Mouse (Mus musculus) stomach, embryonic 14.5 days (tissue): Measurements from ENCODE around the gene Stard13. TPM values are rescaled to one million over a fixed set of nuclear protein-coding genes. Genes with fewer than 3 reads are reported as not detected.

Source experiments
- ATAC-seq: fragments of 200-750 bp; cut with Nextera tagmentation; 2 replicates; pipeline ENCODE4 v1.8.0; 2017; ENCODE audit warnings: low read depth, moderate TSS enrichment; ENCODE audit not compliant: insufficient number of reproducible peaks, insufficient read depth, low FRiP score
- H3K27ac ChIP-seq: fragments of 300-500 bp; sonication (generic); 2 replicates; pipeline ENCODE4 v1.5.1; 2014; ENCODE audit warnings: mild to moderate bottlenecking, low read length, moderate library complexity, mixed read lengths
- H3K27me3 ChIP-seq: fragments of 300-500 bp; sonication (generic); 2 replicates; pipeline ENCODE4 v1.6.1; 2014; ENCODE audit warnings: low read length, control low read depth, mixed read lengths; ENCODE audit not compliant: control insufficient read depth, insufficient read depth
- H3K36me3 ChIP-seq: fragments of 300-500 bp; sonication (generic); 2 replicates; pipeline ENCODE4 v1.6.1; 2014; ENCODE audit warnings: mild to moderate bottlenecking, control low read depth, low read length, moderate library complexity, mixed read lengths; ENCODE audit not compliant: control insufficient read depth, insufficient read depth
- H3K4me1 ChIP-seq: fragments of 300-500 bp; sonication (generic); 2 replicates; pipeline ENCODE4 v1.6.1; 2014; ENCODE audit warnings: low read length, control low read depth, mixed read lengths; ENCODE audit not compliant: control insufficient read depth, insufficient read depth
- H3K4me2 ChIP-seq: fragments of 300-500 bp; sonication (generic); replicated peaks from 2 replicates; pipeline ENCODE4 v1.6.1; 2014; ENCODE audit warnings: low read depth, low read length, control low read depth
- H3K4me3 ChIP-seq: fragments of 300-500 bp; sonication (generic); 2 replicates; pipeline ENCODE4 v1.5.1; 2014; ENCODE audit warnings: low read depth, low read length, control low read depth
- H3K9ac ChIP-seq: fragments of 300-500 bp; sonication (generic); replicated peaks from 2 replicates; pipeline ENCODE4 v1.6.1; 2014; ENCODE audit warnings: low read depth, mild to moderate bottlenecking, control low read depth, low read length, moderate library complexity, mixed read lengths
- H3K9me3 ChIP-seq: fragments of 300-500 bp; sonication (generic); 2 replicates; pipeline ENCODE4 v1.6.1; 2016; ENCODE audit warnings: low read depth, low read length, control low read depth; ENCODE audit not compliant: control insufficient read depth
- WGBS: fragments of 180-500 bp; shearing (Covaris S2); extraction: QIAGEN DNeasy Blood & Tissue Kit; methylation state at CpG from one replicate; pipeline ENCODE4 v1.1.7; 2014; 5-methylcytosine and 5-hydroxymethylcytosine counted together
- polyA plus RNA-seq: library from polyadenylated mRNA; unstranded; fragments of >200 nt; fragmentation: Nextera tagmentation; extraction: Ambion mirVana; gene quantifications from 2 replicates; pipeline ENCODE4 v1.2.1, GENCODE M21; 2014

Gene Stard13
- polyA plus RNA-seq, 1 experiment from 2014 or later, result 14.1 TPM

DNA sequence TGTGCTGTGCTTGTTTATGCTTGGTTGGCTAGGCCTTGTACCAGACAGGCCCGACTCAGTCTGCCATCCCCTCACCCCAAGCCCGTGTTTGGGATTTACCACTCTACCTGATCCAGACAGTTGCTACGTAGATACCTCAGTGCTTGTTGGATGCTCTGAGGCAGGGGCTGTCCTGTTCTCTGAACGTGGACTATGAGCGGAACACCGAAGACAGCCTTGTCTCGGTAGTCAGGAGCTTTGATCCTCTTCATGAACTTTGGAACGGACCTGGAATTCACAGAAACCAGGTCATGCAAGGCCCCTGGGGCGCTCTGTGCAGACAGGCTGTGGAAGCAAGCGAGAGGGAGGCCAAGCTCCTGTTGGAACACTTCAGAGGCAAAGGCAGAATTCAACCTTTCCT lies 174.3 kb downstream of the Stard13 start:
- ATAC-seq, result no peak
- Histone ChIP-seq H3K4me1 (peaks cover 27% of the 10 kb centered on the region), H3K4me3 (no peak overlapping the region), H3K9me3 (peaks cover 5% of the 10 kb centered on the region; the same call in 1 of the 2 replicates), H3K9ac (no peak overlapping the region), H3K27ac (no peak overlapping the region), H3K4me2 (no peak overlapping the region), H3K27me3 (no peaks in the 10 kb centered on the region), H3K36me3 (peaks cover 25% of the 10 kb centered on the region)
- 79% methylated on average over 10 of the region's 10 CpGs for WGBS

DNA sequence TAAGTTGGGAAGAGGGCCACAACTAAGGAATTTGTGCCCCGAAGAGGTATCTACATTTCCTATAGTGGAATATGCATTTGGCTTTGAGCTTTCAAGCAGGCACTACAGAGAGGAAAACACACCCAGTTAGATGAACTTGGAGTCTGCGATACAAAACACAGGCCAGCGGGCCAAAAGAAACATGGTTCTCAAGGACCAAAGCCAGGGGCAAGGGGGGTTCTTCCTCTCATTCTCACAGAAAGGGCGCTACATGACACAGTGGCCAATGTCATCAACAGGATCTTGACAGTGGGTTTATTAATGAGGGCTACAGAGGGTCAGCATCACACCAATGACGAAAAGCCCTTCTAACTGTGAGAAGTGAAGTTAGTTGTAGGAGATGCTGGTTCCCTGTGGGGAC lies 175.9 kb downstream of the Stard13 start:
- no peak overlapping the region for H3K9ac ChIP-seq
- H3K27me3 ChIP-seq, result no peaks in the 10 kb centered on the region
- H3K4me3 ChIP-seq, result no peak overlapping the region
- peaks cover 5% of the 10 kb centered on the region; the same call in 1 of the 2 replicates for H3K9me3 ChIP-seq
- no peak for ATAC-seq
- peaks cover 29% of the 10 kb centered on the region for H3K4me1 ChIP-seq
- H3K4me2 ChIP-seq, result no peak overlapping the region
- peaks cover 18% of the 10 kb centered on the region for H3K36me3 ChIP-seq
- 92% methylated on average over 5 of the region's 5 CpGs for WGBS
- no peak overlapping the region for H3K27ac ChIP-seq

DNA sequence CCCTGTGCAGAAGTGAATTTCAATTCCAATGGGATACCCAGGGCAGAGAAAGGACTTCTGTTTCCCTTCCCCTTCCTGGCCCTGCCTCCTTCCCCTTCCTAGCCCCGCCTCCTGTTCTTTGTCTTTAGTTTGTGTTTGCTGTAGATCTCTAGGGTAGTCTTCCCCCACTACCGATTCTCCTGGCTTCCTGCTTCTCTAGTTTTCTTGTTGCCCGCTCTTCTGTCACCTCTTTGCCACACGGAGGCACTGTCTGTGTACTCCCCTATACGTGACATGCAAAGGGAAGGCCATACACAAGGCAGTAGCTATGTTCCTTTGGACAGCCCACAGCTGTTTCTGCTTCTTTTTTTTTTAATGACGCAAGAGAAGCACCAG lies 176.7 kb downstream of the Stard13 start:
- Histone ChIP-seq H3K4me2 (no peak overlapping the region), H3K27me3 (no peaks in the 10 kb centered on the region), H3K9me3 (peaks cover 5% of the 10 kb centered on the region; the same call in 1 of the 2 replicates), H3K4me1 (peaks cover 29% of the 10 kb centered on the region), H3K4me3 (no peak overlapping the region), H3K9ac (no peak overlapping the region), H3K36me3 (peaks cover 14% of the 10 kb centered on the region), H3K27ac (peak overlapping the region; percentile 80)
- peak; percentile 36; the same call in 1 of the 2 replicates for ATAC-seq
- WGBS, result 35% methylated on average over 6 of the region's 6 CpGs

DNA sequence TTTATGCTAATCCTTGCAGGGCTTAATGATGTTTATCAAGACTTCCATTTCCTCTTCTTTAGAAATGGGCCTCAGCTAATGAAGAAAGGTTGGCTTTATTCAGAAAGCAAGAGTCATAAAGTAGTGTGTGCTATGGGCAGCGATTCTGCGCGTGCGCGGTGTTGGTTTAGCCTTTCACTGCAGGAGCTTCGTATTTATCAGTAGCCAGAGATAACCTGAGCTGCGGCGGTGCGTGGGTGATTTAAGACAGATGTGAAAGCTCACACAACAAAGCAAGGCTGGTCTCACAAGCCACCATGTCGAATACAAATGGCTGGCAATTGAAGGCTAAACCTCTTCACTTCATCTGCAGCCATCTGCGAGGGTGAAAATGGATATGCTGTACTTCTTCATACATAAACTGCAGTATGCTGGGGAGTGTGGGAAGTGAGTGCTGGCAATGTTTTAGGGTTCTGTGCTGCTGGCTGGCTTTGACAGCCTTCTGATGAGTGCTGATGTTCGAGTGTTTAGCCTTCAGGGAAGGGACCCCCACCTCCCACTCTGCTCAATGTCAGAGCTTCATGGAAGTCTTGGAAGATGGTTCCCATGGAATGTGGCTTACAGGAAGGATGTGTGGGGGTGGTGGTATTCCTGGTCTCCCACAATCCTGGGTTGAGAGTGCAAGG lies 177.2 kb downstream of the Stard13 start:
- WGBS, result 31% methylated on average over 12 of the region's 12 CpGs
- H3K36me3 ChIP-seq, result peaks cover 13% of the 10 kb centered on the region
- peaks cover 4% of the 10 kb centered on the region; the same call in 1 of the 2 replicates for H3K9me3 ChIP-seq
- no peak overlapping the region for H3K9ac ChIP-seq
- peak; percentile 34; the same call in 1 of the 2 replicates for ATAC-seq
- H3K4me1 ChIP-seq, result peaks cover 29% of the 10 kb centered on the region
- no peak overlapping the region for H3K4me2 ChIP-seq
- peak overlapping the region; percentile 80 for H3K27ac ChIP-seq
- no peaks in the 10 kb centered on the region for H3K27me3 ChIP-seq
- no peak overlapping the region for H3K4me3 ChIP-seq

DNA sequence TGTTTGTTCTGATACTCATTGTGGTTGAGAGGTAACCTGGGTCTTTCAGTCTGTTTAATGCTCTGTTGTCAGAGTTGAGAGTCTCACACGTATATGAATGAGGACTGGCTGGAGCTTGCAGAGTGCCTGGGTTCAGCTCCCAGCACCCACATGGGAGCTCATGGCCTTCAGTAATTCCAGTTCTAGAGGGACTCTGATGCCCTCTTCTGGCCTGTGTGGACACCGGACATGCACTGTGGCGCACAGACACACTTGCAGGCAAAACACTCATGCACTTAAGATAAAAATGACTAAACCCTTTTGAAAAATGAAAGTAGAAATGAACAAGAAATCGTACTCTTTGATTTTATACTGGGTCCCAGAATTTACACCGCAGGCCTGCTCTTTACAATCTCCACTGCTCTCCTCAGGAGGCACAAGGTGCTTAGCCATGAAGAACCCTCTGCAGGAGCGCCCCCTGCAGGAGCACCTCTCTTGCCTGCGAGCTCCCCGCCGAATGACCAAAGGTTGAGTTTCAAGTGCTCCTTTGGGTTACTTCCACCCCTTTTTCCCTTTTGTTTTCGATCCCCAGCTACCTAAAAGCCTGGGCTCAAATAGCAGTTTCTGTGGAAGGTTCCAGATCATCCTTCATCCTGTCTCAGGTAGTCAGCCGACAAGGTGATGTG lies 178.1 kb downstream of the Stard13 start:
- peaks cover 19% of the 10 kb centered on the region for H3K36me3 ChIP-seq
- H3K27ac ChIP-seq, result no peak overlapping the region; the same call in 1 of the 2 replicates
- H3K4me1 ChIP-seq, result peaks cover 25% of the 10 kb centered on the region
- H3K4me2 ChIP-seq, result no peak overlapping the region
- no peaks in the 10 kb centered on the region for H3K27me3 ChIP-seq
- H3K9me3 ChIP-seq, result peaks cover 4% of the 10 kb centered on the region; the same call in 1 of the 2 replicates
- ATAC-seq, result no peak
- 82% methylated on average over 11 of the region's 11 CpGs for WGBS
- H3K4me3 ChIP-seq, result no peak overlapping the region
- no peak overlapping the region for H3K9ac ChIP-seq

DNA sequence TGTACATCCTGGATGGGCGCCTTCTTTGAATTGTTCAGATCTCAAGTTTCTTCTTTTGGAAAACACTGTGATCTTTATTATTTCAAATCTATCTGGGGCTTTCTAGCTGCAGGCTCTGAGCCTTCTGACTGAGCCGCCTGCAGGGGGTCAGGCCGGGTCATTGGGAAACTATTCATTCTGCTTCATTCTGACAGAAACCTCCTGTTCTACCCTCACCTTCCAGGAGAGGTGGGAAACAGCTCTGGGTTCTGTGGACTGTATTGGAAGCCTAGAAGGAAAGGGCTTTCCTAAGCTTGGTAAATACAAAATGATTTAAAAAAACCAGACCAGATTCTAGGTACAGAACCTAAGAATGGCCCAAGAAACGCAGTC lies 178.9 kb downstream of the Stard13 start:
- Histone ChIP-seq H3K27me3 (no peaks in the 10 kb centered on the region), H3K9ac (no peak overlapping the region), H3K4me3 (no peak overlapping the region), H3K4me1 (peaks cover 20% of the 10 kb centered on the region), H3K9me3 (peaks cover 4% of the 10 kb centered on the region; the same call in 1 of the 2 replicates), H3K27ac (peak overlapping the region; percentile 52; the same call in 1 of the 2 replicates), H3K4me2 (no peak overlapping the region), H3K36me3 (peaks cover 24% of the 10 kb centered on the region)
- no peak for ATAC-seq
- WGBS, result 25% methylated on average over 4 of the region's 4 CpGs

DNA sequence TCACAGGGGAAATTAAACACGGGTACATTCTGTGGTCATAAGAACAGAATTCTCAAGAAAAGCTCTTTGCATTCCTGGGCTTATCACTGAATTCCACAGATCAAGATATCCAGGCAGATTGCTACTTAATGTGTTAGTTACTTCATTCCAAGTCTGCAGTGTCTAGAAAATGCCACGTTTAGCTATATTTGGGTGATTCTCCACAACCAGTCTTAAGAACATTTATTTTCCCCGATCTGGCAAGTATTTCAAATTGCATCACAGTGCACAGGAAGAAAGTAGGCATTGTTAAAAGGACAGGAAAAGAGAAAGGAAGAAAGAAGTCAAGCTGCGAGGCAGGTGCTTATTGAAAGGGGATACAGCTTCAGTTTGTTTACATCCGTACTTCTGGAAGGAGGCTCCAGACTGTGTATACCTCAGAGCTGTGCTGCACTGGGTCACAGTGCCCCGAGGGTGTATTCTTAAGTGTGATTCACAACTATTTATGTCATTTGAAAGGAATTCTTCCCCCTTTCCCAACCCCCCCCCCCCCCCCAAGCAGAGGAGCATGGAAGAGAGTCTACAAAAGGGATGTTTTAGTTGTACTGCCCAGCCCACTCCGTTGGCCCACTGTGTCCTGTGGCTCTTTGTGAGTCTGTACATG lies 179.4 kb downstream of the Stard13 start:
- ATAC-seq, result 0 out of 2 replicates have a peak, but pooled peaks have one; percentile 33
- Histone ChIP-seq H3K9me3 (peaks cover 4% of the 10 kb centered on the region; the same call in 1 of the 2 replicates), H3K27ac (peak overlapping the region; percentile 52; the same call in 1 of the 2 replicates), H3K4me3 (no peak overlapping the region), H3K36me3 (peaks cover 27% of the 10 kb centered on the region), H3K9ac (no peak overlapping the region), H3K4me2 (no peak overlapping the region), H3K4me1 (peaks cover 20% of the 10 kb centered on the region), H3K27me3 (no peaks in the 10 kb centered on the region)
- WGBS, result 10% methylated on average over 7 of the region's 7 CpGs

DNA sequence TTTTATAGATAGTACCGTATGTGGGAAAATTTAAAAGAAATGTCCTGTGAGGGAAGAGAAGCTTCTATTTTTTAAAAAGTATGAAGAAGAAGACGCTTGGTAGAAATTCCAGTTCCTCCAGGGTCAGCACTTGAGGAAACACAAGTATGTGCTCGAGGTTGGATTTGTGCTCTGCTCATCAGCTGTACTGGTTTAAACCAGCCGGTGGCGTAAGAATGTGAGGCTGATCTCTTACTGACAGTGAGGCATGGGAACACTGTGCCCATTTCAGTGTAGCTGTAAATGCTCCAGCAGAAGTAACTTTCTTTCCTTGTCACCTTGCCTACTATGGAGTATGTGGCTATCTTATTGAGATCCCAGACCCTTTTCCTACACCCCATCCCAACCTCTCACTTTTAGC lies 180.4 kb downstream of the Stard13 start:
- Histone ChIP-seq H3K4me2 (no peak overlapping the region), H3K9me3 (peaks cover 4% of the 10 kb centered on the region; the same call in 1 of the 2 replicates), H3K27me3 (no peaks in the 10 kb centered on the region), H3K4me3 (no peak overlapping the region), H3K4me1 (peaks cover 20% of the 10 kb centered on the region), H3K36me3 (peaks cover 36% of the 10 kb centered on the region), H3K27ac (no peak overlapping the region), H3K9ac (no peak overlapping the region)
- WGBS, result 89% methylated on average over 5 of the region's 5 CpGs
- ATAC-seq, result no peak
